Mouse (Mus musculus): ENCODE data around the gene Btbd1. TPM values are rescaled to one million over a fixed set of nuclear protein-coding genes. Genes with fewer than 3 reads are reported as not detected.
A peak's percentile ranks its signal among the peaks of the same experiment; 100 is the strongest.
"Not testable (repeated sequence)": the region's sequence is repeated elsewhere in the genome, so short reads cannot be mapped to it uniquely, and the experiment has no call there.

Btbd1 gene
- polyA plus RNA-seq, 1 experiment, result 340 TPM

GRCm38 (mm10) chr7:81845313-81845712 lies 16.1 kb upstream of the Btbd1 start:
- Histone ChIP-seq H3K27ac (ENCODE audit: insufficient read depth, low read depth, low read length) (no peak overlapping the region), H3K4me3 (ENCODE audit: insufficient read depth, low read depth, low read length) (no peak overlapping the region), H3K4me1 (ENCODE audit: control insufficient read depth, insufficient read depth, low read length) (peaks cover 14% of the 10 kb centered on the region)
- WGBS, result 83% methylated on average over 3 of the region's 3 CpGs
- TF ChIP-seq CTCF (IDR thresholded peaks at IDR 0.05; ENCODE audit: insufficient read depth, low read depth, low read length), result no peak
- no peak for TF ChIP-seq POLR2A (IDR thresholded peaks at IDR 0.05; ENCODE audit: insufficient read depth, low read depth, low read length)

GRCm38 (mm10) chr7:81844801-81845200 lies 15.6 kb upstream of the Btbd1 start:
- TF ChIP-seq POLR2A (IDR thresholded peaks at IDR 0.05; ENCODE audit: insufficient read depth, low read depth, low read length), result no peak
- no peak for TF ChIP-seq CTCF (IDR thresholded peaks at IDR 0.05; ENCODE audit: insufficient read depth, low read depth, low read length)
- Histone ChIP-seq H3K4me3 (ENCODE audit: insufficient read depth, low read depth, low read length) (no peak overlapping the region), H3K27ac (ENCODE audit: insufficient read depth, low read depth, low read length) (no peak overlapping the region), H3K4me1 (ENCODE audit: control insufficient read depth, insufficient read depth, low read length) (peaks cover 15% of the 10 kb centered on the region)
- WGBS, result 91% methylated on average over 11 of the region's 11 CpGs

GRCm38 (mm10) chr7:81843903-81844302 lies 14.7 kb upstream of the Btbd1 start:
- peaks cover 19% of the 10 kb centered on the region for H3K4me1 ChIP-seq (ENCODE audit: control insufficient read depth, insufficient read depth, low read length)
- TF ChIP-seq CTCF (IDR thresholded peaks at IDR 0.05; ENCODE audit: insufficient read depth, low read depth, low read length), result no peak
- no peak for TF ChIP-seq POLR2A (IDR thresholded peaks at IDR 0.05; ENCODE audit: insufficient read depth, low read depth, low read length)
- no peak overlapping the region for H3K27ac ChIP-seq (ENCODE audit: insufficient read depth, low read depth, low read length)
- H3K4me3 ChIP-seq (ENCODE audit: insufficient read depth, low read depth, low read length), result no peak overlapping the region
- 77% methylated on average over 8 of the region's 8 CpGs for WGBS

- H3K27ac ChIP-seq (ENCODE audit: insufficient read depth, low read depth, low read length), result peak overlapping the region; percentile 15; the same call in 1 of the 2 replicates
- 78% methylated on average over 1 of the region's 1 CpGs for WGBS
- no peak for TF ChIP-seq CTCF (IDR thresholded peaks at IDR 0.05; ENCODE audit: insufficient read depth, low read depth, low read length)
- TF ChIP-seq POLR2A (IDR thresholded peaks at IDR 0.05; ENCODE audit: insufficient read depth, low read depth, low read length), result no peak
- H3K4me3 ChIP-seq (ENCODE audit: insufficient read depth, low read depth, low read length), result no peak overlapping the region
- H3K4me1 ChIP-seq (ENCODE audit: control insufficient read depth, insufficient read depth, low read length), result peaks cover 19% of the 10 kb centered on the region
Measured at GRCm38 (mm10) chr7:81842998-81843397, 13.8 kb upstream of the Btbd1 start.

DNA sequence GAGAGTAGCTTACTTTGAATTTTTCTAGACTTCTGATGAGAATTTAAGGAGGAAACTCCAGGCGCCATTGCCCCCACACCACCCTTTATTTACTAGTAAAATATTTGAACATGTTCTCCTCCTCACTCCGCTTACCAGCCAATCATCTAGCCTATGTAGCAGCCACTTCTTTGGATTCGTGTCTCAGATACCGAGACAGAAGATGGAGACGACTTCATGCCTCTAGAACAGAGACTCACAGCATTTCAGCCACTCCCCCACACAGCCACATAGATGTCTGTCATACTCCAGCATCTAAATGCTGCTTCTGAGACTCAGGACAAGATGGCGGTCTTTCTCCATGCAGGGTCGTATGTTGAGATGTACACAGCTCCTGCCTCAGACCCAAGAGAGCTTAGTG lies 12.9 kb upstream of the Btbd1 start:
- 83% methylated on average over 7 of the region's 7 CpGs for WGBS
- H3K4me3 ChIP-seq (ENCODE audit: insufficient read depth, low read depth, low read length), result no peak overlapping the region
- no peak for TF ChIP-seq CTCF (IDR thresholded peaks at IDR 0.05; ENCODE audit: insufficient read depth, low read depth, low read length)
- no peak for TF ChIP-seq POLR2A (IDR thresholded peaks at IDR 0.05; ENCODE audit: insufficient read depth, low read depth, low read length)
- H3K27ac ChIP-seq (ENCODE audit: insufficient read depth, low read depth, low read length), result peak overlapping the region; percentile 83
- H3K4me1 ChIP-seq (ENCODE audit: control insufficient read depth, insufficient read depth, low read length), result peaks cover 16% of the 10 kb centered on the region

DNA sequence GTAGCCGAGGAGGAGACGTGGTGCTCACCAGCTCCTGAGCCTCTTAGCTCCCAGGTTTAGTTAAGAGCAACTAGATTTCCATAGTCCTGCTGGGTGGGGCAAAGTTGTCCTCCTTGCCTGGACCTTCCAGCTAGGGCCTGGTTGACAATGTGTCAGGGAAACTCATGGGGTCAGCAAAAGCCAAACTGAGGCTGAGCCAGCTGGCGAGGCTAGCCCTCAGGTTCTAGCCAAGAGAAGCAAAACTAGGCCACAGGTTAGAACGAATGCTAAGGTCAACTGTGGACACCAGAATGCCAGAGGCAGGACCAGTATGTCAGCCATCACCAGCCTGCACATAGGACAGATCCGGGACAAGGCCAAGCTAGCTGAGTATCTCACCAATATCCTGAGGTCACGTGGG lies 12.2 kb upstream of the Btbd1 start:
- Histone ChIP-seq H3K27ac (ENCODE audit: insufficient read depth, low read depth, low read length) (peak overlapping the region; percentile 92), H3K4me3 (ENCODE audit: insufficient read depth, low read depth, low read length) (no peak overlapping the region), H3K4me1 (ENCODE audit: control insufficient read depth, insufficient read depth, low read length) (peaks cover 14% of the 10 kb centered on the region)
- WGBS, result 77% methylated on average over 6 of the region's 6 CpGs
- no peak for TF ChIP-seq CTCF (IDR thresholded peaks at IDR 0.05; ENCODE audit: insufficient read depth, low read depth, low read length)
- no peak for TF ChIP-seq POLR2A (IDR thresholded peaks at IDR 0.05; ENCODE audit: insufficient read depth, low read depth, low read length)

DNA sequence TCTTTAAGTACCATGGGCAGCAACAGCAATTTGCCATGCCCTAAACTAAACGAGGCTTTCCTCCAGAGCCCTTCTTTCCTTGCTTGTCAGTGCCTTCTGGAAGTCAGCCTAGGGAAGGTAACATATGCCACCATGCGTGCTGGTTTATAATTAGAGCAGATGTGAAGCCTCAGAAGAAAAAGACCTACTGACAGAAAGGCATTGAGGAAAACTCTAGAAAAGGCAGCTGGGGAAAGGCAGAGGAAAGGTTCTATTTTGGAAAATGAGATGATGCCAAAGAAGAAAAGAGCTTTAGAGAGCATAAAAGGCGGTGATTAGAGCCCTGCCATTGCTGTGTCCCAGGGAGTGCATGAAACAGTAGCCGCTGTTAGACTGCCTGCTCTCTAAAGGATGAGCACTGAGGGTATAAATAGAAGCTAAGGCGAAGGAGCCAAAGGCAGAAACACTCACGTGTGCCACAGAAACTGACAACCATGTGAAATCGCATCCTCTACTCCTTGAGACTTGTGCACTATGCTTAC lies 11.5 kb upstream of the Btbd1 start:
- 11% methylated on average over 7 of the region's 7 CpGs for WGBS
- Histone ChIP-seq H3K4me1 (ENCODE audit: control insufficient read depth, insufficient read depth, low read length) (peaks cover 14% of the 10 kb centered on the region), H3K4me3 (ENCODE audit: insufficient read depth, low read depth, low read length) (no peak overlapping the region)

GRCm38 (mm10) chr7:81839746-81840145 lies 10.5 kb upstream of the Btbd1 start:
- WGBS, result 26% methylated on average over 6 of the region's 6 CpGs
- peak overlapping the region; percentile 92 for H3K27ac ChIP-seq (ENCODE audit: insufficient read depth, low read depth, low read length)
- TF ChIP-seq CTCF (IDR thresholded peaks at IDR 0.05; ENCODE audit: insufficient read depth, low read depth, low read length), result no peak
- TF ChIP-seq POLR2A (IDR thresholded peaks at IDR 0.05; ENCODE audit: insufficient read depth, low read depth, low read length), result no peak
- H3K4me1 ChIP-seq (ENCODE audit: control insufficient read depth, insufficient read depth, low read length), result peaks cover 11% of the 10 kb centered on the region
- no peak overlapping the region for H3K4me3 ChIP-seq (ENCODE audit: insufficient read depth, low read depth, low read length)

More for the DNA sequence above, 11.5 kb upstream of the Btbd1 start:
- TF ChIP-seq POLR2A (IDR thresholded peaks at IDR 0.05; ENCODE audit: insufficient read depth, low read depth, low read length) (no peak), CTCF (IDR thresholded peaks at IDR 0.05; ENCODE audit: insufficient read depth, low read depth, low read length) (no peak)
- peak overlapping the region; percentile 92 for H3K27ac ChIP-seq (ENCODE audit: insufficient read depth, low read depth, low read length)

DNA sequence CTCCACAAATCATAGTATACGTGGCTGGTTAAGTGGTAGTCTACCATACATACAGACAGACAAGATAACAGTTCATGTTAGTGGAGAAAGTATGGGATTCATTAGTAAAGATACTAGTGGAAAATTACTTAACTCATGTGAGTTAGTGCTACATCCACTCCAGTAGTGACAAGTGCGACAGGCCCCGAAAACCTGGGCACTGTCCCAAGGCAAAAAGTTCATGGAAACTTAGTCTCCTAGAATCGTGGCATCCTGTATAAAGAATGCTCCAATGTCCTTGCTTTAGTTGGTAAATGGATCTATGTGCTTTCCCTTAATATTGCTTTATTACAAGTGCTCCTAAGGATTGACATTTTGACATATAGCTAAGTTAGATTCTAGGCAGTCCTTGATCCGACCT lies 8.5 kb upstream of the Btbd1 start:
- peaks cover 11% of the 10 kb centered on the region for H3K4me1 ChIP-seq (ENCODE audit: control insufficient read depth, insufficient read depth, low read length)
- not testable (repeated sequence) for H3K27ac ChIP-seq (ENCODE audit: insufficient read depth, low read depth, low read length); H3K4me3 ChIP-seq (ENCODE audit: insufficient read depth, low read depth, low read length)
- 80% methylated on average over 5 of the region's 5 CpGs for WGBS

GRCm38 (mm10) chr7:81835430-81835829 lies 6.2 kb upstream of the Btbd1 start:
- Histone ChIP-seq H3K4me1 (ENCODE audit: control insufficient read depth, insufficient read depth, low read length) (peaks cover 5% of the 10 kb centered on the region), H3K4me3 (ENCODE audit: insufficient read depth, low read depth, low read length) (no peak overlapping the region), H3K27ac (ENCODE audit: insufficient read depth, low read depth, low read length) (no peak overlapping the region)
- TF ChIP-seq CTCF (IDR thresholded peaks at IDR 0.05; ENCODE audit: insufficient read depth, low read depth, low read length) (no peak), POLR2A (IDR thresholded peaks at IDR 0.05; ENCODE audit: insufficient read depth, low read depth, low read length) (no peak)
- 81% methylated on average over 5 of the region's 5 CpGs for WGBS
